Mouse (Mus musculus) forebrain, embryonic 15.5 days (tissue): ENCODE data around the gene Adgra1. TPM values are rescaled to one million over a fixed set of nuclear protein-coding genes. Genes with fewer than 3 reads are reported as not detected.

ENCODE experiments used
- ATAC-seq: fragments of 200-750 bp; cut with Nextera tagmentation; replicated peaks from 2 replicates; pipeline ENCODE4 v1.8.0; 2017; ENCODE audit warnings: mild to moderate bottlenecking, moderate TSS enrichment, moderate library complexity
- H3K27ac ChIP-seq: fragments of 300-500 bp; sonication (generic); replicated peaks from 2 replicates; pipeline ENCODE4 v1.5.1; 2015; ENCODE audit warnings: mild to moderate bottlenecking, inconsistent platforms
- H3K27me3 ChIP-seq: fragments of 300-500 bp; sonication (generic); 2 replicates; pipeline ENCODE4 v1.6.1; 2015; ENCODE audit warnings: inconsistent platforms
- H3K36me3 ChIP-seq: fragments of 300-500 bp; sonication (generic); 2 replicates; pipeline ENCODE4 v1.6.1; 2015; ENCODE audit warnings: mild to moderate bottlenecking, inconsistent platforms
- H3K4me1 ChIP-seq: fragments of 300-500 bp; sonication (generic); 2 replicates; pipeline ENCODE4 v1.6.1; 2015; ENCODE audit warnings: inconsistent platforms
- H3K4me2 ChIP-seq: fragments of 300-500 bp; sonication (generic); replicated peaks from 2 replicates; pipeline ENCODE4 v1.6.1; 2015; ENCODE audit warnings: mild to moderate bottlenecking, inconsistent platforms
- H3K4me3 ChIP-seq: fragments of 300-500 bp; sonication (generic); 2 replicates; pipeline ENCODE4 v1.5.1; 2015; ENCODE audit warnings: mild to moderate bottlenecking, inconsistent platforms
- H3K9ac ChIP-seq: fragments of 300-500 bp; sonication (generic); replicated peaks from 2 replicates; pipeline ENCODE4 v1.6.1; 2015; ENCODE audit warnings: mild to moderate bottlenecking, inconsistent platforms
- H3K9me3 ChIP-seq: fragments of 300-500 bp; sonication (generic); 2 replicates; pipeline ENCODE4 v1.6.1; 2016; ENCODE audit warnings: inconsistent platforms
- WGBS: fragments of 180-500 bp; shearing (Covaris S2); methylation state at CpG from one replicate; pipeline ENCODE4 v1.1.7; 2015; ENCODE audit warnings: mixed read lengths; 5-methylcytosine and 5-hydroxymethylcytosine counted together
- polyA plus RNA-seq: library from polyadenylated mRNA; unstranded; fragments of >200 nt; fragmentation: Nextera tagmentation; extraction: Ambion mirVana; gene quantifications from 2 replicates; pipeline ENCODE4 v1.2.1, GENCODE M21; 2015

Adgra1 gene
- polyA plus RNA-seq, 1 experiment from 2014 or later = 11.8 TPM

GRCm38 (mm10) chr7:139896796-139897195 is 62.8 kb downstream of the Adgra1 start:
- WGBS = 80% methylated on average over 7 of the region's 7 CpGs
- H3K4me2 ChIP-seq = no peak overlapping the region
- H3K4me3 ChIP-seq = no peak overlapping the region
- H3K27ac ChIP-seq = no peak overlapping the region
- no peaks in the 10 kb centered on the region for H3K36me3 ChIP-seq
- peaks cover 27% of the 10 kb centered on the region for H3K4me1 ChIP-seq
- no peak overlapping the region for H3K9ac ChIP-seq
- no peak for ATAC-seq
- peaks cover 25% of the 10 kb centered on the region for H3K27me3 ChIP-seq
- H3K9me3 ChIP-seq = no peaks in the 10 kb centered on the region

- ATAC-seq = no peak
- no peaks in the 10 kb centered on the region for H3K9me3 ChIP-seq
- H3K4me1 ChIP-seq = peaks cover 27% of the 10 kb centered on the region
- 68% methylated on average over 2 of the region's 2 CpGs for WGBS
- H3K4me3 ChIP-seq = no peak overlapping the region
- H3K27ac ChIP-seq = no peak overlapping the region
- H3K9ac ChIP-seq = no peak overlapping the region
- no peak overlapping the region for H3K4me2 ChIP-seq
- peaks cover 18% of the 10 kb centered on the region for H3K27me3 ChIP-seq
- no peaks in the 10 kb centered on the region for H3K36me3 ChIP-seq
Measured at GRCm38 (mm10) chr7:139898606-139899005, 64.6 kb downstream of the Adgra1 start.

GRCm38 (mm10) chr7:139899505-139899904 is 65.5 kb downstream of the Adgra1 start:
- Histone ChIP-seq H3K9ac (no peak overlapping the region), H3K36me3 (no peaks in the 10 kb centered on the region), H3K27ac (no peak overlapping the region), H3K9me3 (no peaks in the 10 kb centered on the region), H3K4me1 (peaks cover 24% of the 10 kb centered on the region), H3K4me3 (no peak overlapping the region), H3K27me3 (peaks cover 10% of the 10 kb centered on the region), H3K4me2 (no peak overlapping the region)
- 80% methylated on average over 7 of the region's 7 CpGs for WGBS
- no peak for ATAC-seq

GRCm38 (mm10) chr7:139900456-139900855 is 66.5 kb downstream of the Adgra1 start:
- Histone ChIP-seq H3K4me1 (peaks cover 15% of the 10 kb centered on the region; the same call in 1 of the 2 replicates), H3K27ac (no peak overlapping the region), H3K4me2 (no peak overlapping the region), H3K9ac (no peak overlapping the region), H3K27me3 (peaks cover 7% of the 10 kb centered on the region; the same call in 1 of the 2 replicates), H3K9me3 (no peaks in the 10 kb centered on the region), H3K4me3 (no peak overlapping the region), H3K36me3 (no peaks in the 10 kb centered on the region)
- 95% methylated on average over 7 of the region's 7 CpGs for WGBS
- ATAC-seq = no peak

GRCm38 (mm10) chr7:139900896-139901295 is 66.9 kb downstream of the Adgra1 start:
- ATAC-seq = no peak
- Histone ChIP-seq H3K27me3 (peaks cover 4% of the 10 kb centered on the region; the same call in 1 of the 2 replicates), H3K4me3 (no peak overlapping the region), H3K4me1 (peaks cover 13% of the 10 kb centered on the region; the same call in 1 of the 2 replicates), H3K4me2 (no peak overlapping the region), H3K9me3 (no peaks in the 10 kb centered on the region), H3K9ac (no peak overlapping the region), H3K27ac (no peak overlapping the region), H3K36me3 (no peaks in the 10 kb centered on the region)
- WGBS = 89% methylated on average over 6 of the region's 6 CpGs

- H3K27me3 ChIP-seq = no peaks in the 10 kb centered on the region
- WGBS = 36% methylated on average over 1 of the region's 1 CpGs
Measured at GRCm38 (mm10) chr7:139901981-139902380, 68.0 kb downstream of the Adgra1 start.

GRCm38 (mm10) chr7:139905261-139905660 is 71.3 kb downstream of the Adgra1 start:
- 31% methylated on average over 6 of the region's 6 CpGs for WGBS

More at GRCm38 (mm10) chr7:139901981-139902380, 68.0 kb downstream of the Adgra1 start:
- no peaks in the 10 kb centered on the region for H3K9me3 ChIP-seq
- H3K4me2 ChIP-seq = no peak overlapping the region
- ATAC-seq = no peak
- no peaks in the 10 kb centered on the region for H3K36me3 ChIP-seq
- H3K9ac ChIP-seq = no peak overlapping the region
- H3K4me1 ChIP-seq = peaks cover 13% of the 10 kb centered on the region; the same call in 1 of the 2 replicates
- H3K4me3 ChIP-seq = no peak overlapping the region
- H3K27ac ChIP-seq = no peak overlapping the region

GRCm38 (mm10) chr7:139905661-139906060 is 71.7 kb downstream of the Adgra1 start:
- H3K4me1 ChIP-seq = peaks cover 25% of the 10 kb centered on the region
- no peak overlapping the region for H3K4me2 ChIP-seq
- no peaks in the 10 kb centered on the region for H3K36me3 ChIP-seq
- H3K27ac ChIP-seq = no peak overlapping the region
- no peak overlapping the region for H3K4me3 ChIP-seq
- WGBS = 10% methylated on average over 6 of the region's 6 CpGs
- H3K9ac ChIP-seq = no peak overlapping the region
- no peak for ATAC-seq
- H3K9me3 ChIP-seq = no peaks in the 10 kb centered on the region
- no peaks in the 10 kb centered on the region for H3K27me3 ChIP-seq

More at GRCm38 (mm10) chr7:139905261-139905660, 71.3 kb downstream of the Adgra1 start:
- Histone ChIP-seq H3K4me2 (no peak overlapping the region), H3K9me3 (no peaks in the 10 kb centered on the region), H3K36me3 (no peaks in the 10 kb centered on the region), H3K27ac (no peak overlapping the region), H3K4me3 (no peak overlapping the region), H3K9ac (no peak overlapping the region), H3K27me3 (no peaks in the 10 kb centered on the region), H3K4me1 (peaks cover 24% of the 10 kb centered on the region)
- no peak for ATAC-seq

- Histone ChIP-seq H3K36me3 (no peaks in the 10 kb centered on the region), H3K4me3 (no peak overlapping the region), H3K27ac (peak overlapping the region; percentile 67), H3K27me3 (peaks cover 7% of the 10 kb centered on the region), H3K4me2 (no peak overlapping the region), H3K4me1 (peaks cover 25% of the 10 kb centered on the region), H3K9me3 (no peaks in the 10 kb centered on the region), H3K9ac (peak overlapping the region; percentile 25; the same call in 1 of the 2 replicates)
- 45% methylated on average over 5 of the region's 5 CpGs for WGBS
- peak; percentile 29; the same call in 1 of the 2 replicates for ATAC-seq
Measured at GRCm38 (mm10) chr7:139908176-139908575, 74.2 kb downstream of the Adgra1 start.

GRCm38 (mm10) chr7:139909469-139909868 is 75.5 kb downstream of the Adgra1 start:
- Histone ChIP-seq H3K27me3 (peaks cover 18% of the 10 kb centered on the region), H3K9me3 (no peaks in the 10 kb centered on the region), H3K4me1 (peaks cover 27% of the 10 kb centered on the region), H3K36me3 (no peaks in the 10 kb centered on the region), H3K4me2 (no peak overlapping the region), H3K9ac (no peak overlapping the region), H3K4me3 (no peak overlapping the region), H3K27ac (0 out of 2 replicates have a peak overlapping the region, but pooled peaks have one; percentile 25)
- peak; percentile 63 for ATAC-seq
- 26% methylated on average over 6 of the region's 6 CpGs for WGBS

- no peak overlapping the region for H3K27ac ChIP-seq
- no peaks in the 10 kb centered on the region for H3K36me3 ChIP-seq
- no peaks in the 10 kb centered on the region for H3K9me3 ChIP-seq
- WGBS = 58% methylated on average over 11 of the region's 11 CpGs
- ATAC-seq = no peak
- no peak overlapping the region for H3K4me3 ChIP-seq
- peaks cover 28% of the 10 kb centered on the region for H3K4me1 ChIP-seq
- H3K9ac ChIP-seq = no peak overlapping the region
- no peak overlapping the region for H3K4me2 ChIP-seq
- H3K27me3 ChIP-seq = peaks cover 20% of the 10 kb centered on the region
Measured at GRCm38 (mm10) chr7:139910204-139910835, 76.3 kb downstream of the Adgra1 start.

GRCm38 (mm10) chr7:139914141-139915047 is 80.4 kb downstream of the Adgra1 start:
- Histone ChIP-seq H3K4me1 (peaks cover 18% of the 10 kb centered on the region), H3K9ac (no peak overlapping the region), H3K4me3 (peak overlapping the region; percentile 28), H3K4me2 (peak overlapping the region; percentile 36), H3K9me3 (no peaks in the 10 kb centered on the region), H3K27me3 (peaks cover 23% of the 10 kb centered on the region), H3K36me3 (no peaks in the 10 kb centered on the region), H3K27ac (no peak overlapping the region)
- WGBS = 9% methylated on average over 29 of the region's 29 CpGs
- peak; percentile 31; the same call in 1 of the 2 replicates for ATAC-seq
